Mouse (Mus musculus): Measurements from ENCODE around the gene Trak1. TPM values are rescaled to one million over a fixed set of nuclear protein-coding genes. Genes with fewer than 3 reads are reported as not detected.

Trak1 gene
- polyA plus RNA-seq, 1 experiment from 2014 or later, result 60.0 TPM

- Histone ChIP-seq H3K4me3 (ENCODE audit: low read depth, low read length) (no peak overlapping the region), H3K27ac (ENCODE audit: low read depth, low read length) (no peak overlapping the region), H3K4me2 (ENCODE audit: low read depth, low read length) (no peak overlapping the region), H3K9me3 (ENCODE audit: control insufficient read depth, low read length) (no peaks in the 10 kb centered on the region), H3K36me3 (ENCODE audit: control insufficient read depth, insufficient read depth, low read length) (no peaks in the 10 kb centered on the region), H3K27me3 (ENCODE audit: control insufficient read depth, insufficient read depth, low read length) (no peaks in the 10 kb centered on the region), H3K9ac (replicated peaks; ENCODE audit: low read depth, low read length) (no peak overlapping the region), H3K4me1 (ENCODE audit: control insufficient read depth, insufficient read depth, low read length) (no peaks in the 10 kb centered on the region)
- 72% methylated on average over 7 of the region's 7 CpGs for WGBS
- no peak; the same call in 1 of the 2 replicates for ATAC-seq (ENCODE audit: low read depth)
Observed at GRCm38 (mm10) chr9:121429592-121429991, 132.3 kb downstream of the Trak1 start.

DNA sequence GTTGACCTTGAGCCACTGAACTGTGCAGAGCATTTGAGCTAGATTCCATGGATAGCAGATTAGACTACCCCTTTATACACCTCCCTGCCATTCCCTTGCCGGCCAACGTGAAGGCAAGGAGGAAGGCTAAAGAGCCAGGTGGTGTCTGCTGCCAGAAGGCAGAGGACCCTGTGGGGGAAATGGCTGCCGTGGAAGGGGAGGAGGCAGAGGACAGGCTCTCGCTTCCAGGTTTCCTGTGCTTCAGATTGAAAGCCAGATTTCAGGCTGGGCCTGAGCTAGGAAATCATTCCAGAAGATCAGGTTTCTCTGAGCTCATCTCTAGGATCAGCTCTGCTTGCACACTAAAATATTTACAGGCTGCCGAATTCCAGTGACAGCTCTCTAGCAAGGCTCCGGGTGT lies 133.1 kb downstream of the Trak1 start:
- Histone ChIP-seq H3K27ac (ENCODE audit: low read depth, low read length) (no peak overlapping the region), H3K27me3 (ENCODE audit: control insufficient read depth, insufficient read depth, low read length) (no peaks in the 10 kb centered on the region), H3K4me2 (ENCODE audit: low read depth, low read length) (no peak overlapping the region), H3K4me3 (ENCODE audit: low read depth, low read length) (no peak overlapping the region), H3K9me3 (ENCODE audit: control insufficient read depth, low read length) (no peaks in the 10 kb centered on the region), H3K9ac (replicated peaks; ENCODE audit: low read depth, low read length) (no peak overlapping the region), H3K4me1 (ENCODE audit: control insufficient read depth, insufficient read depth, low read length) (no peaks in the 10 kb centered on the region), H3K36me3 (ENCODE audit: control insufficient read depth, insufficient read depth, low read length) (no peaks in the 10 kb centered on the region)
- 75% methylated on average over 6 of the region's 6 CpGs for WGBS
- ATAC-seq (ENCODE audit: low read depth), result no peak

DNA sequence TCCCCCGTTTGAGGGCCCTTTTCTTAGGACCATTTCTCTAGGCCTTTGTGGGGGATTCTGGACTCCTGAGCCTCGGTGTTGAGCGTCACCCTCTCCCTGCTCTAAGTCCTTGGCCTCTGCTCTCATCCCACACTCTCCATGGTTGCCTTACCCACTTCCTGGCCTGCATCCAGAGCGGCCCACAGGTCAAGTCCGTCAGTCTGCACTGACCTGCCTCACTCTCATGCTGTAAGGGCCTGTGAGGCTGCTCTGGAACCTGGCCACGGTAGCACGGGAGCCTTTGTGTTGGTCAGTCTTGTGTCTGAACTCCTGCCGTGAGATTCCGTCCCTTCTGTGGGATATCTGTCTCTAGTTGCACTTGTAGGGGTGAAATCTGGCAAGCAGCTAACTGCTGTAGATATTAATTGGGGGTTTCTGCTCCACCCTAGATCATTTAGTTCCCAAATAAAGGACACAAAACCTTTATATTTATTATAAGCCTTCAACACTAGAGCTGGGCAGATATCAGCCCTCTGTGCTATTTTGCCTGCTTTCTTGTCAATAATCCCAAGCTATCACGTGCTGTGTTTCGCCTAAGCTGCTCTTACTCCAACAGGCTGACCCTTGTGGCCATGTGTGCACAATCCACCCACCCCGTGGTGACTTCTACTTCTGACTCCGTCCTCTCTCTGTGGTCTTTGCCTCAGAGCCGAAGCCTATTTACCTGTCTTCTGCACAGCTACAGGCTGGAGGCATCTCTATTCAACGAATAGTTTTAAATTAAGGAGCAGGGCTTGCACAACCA lies 136.6 kb downstream of the Trak1 start:
- 87% methylated on average over 15 of the region's 15 CpGs for WGBS
- no peak for ATAC-seq (ENCODE audit: low read depth)
- no peak overlapping the region for H3K27ac ChIP-seq (ENCODE audit: low read depth, low read length)

DNA sequence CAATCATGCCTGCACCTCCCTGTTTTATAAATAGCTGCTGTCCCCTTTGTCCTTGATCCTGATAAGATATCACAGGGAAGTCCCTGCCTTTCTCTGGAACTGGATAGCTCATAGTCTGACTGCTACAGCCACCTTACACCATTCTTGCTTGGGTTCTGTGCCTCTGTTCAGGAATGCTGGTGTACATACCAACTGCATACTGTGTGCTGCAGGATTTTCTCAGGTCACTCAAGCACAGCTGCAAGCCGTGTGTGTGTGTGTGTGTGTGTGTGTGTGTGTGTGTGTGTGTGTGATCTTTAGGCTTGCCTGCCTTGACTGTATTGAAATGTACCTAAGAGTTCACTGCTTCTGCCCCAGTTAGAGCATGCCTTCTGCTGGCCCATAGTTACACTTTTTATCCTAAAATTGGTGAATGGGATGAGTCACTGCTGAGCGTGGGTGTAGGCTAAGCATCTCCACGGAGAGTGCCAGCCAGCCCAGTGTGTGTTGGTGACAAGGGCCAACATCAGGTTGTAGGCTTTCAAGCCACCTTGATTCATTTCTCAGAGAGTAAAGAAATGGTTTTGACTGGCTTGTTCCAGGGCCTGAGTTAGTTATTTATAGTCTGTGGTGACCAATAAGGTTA lies 138.1 kb downstream of the Trak1 start:
- WGBS, result 73% methylated on average over 3 of the region's 3 CpGs

More for the DNA sequence above, 136.6 kb downstream of the Trak1 start:
- no peaks in the 10 kb centered on the region for H3K9me3 ChIP-seq (ENCODE audit: control insufficient read depth, low read length)
- H3K4me3 ChIP-seq (ENCODE audit: low read depth, low read length), result no peak overlapping the region
- no peaks in the 10 kb centered on the region for H3K36me3 ChIP-seq (ENCODE audit: control insufficient read depth, insufficient read depth, low read length)
- no peaks in the 10 kb centered on the region for H3K4me1 ChIP-seq (ENCODE audit: control insufficient read depth, insufficient read depth, low read length)
- no peak overlapping the region for H3K9ac ChIP-seq (replicated peaks; ENCODE audit: low read depth, low read length)
- no peak overlapping the region for H3K4me2 ChIP-seq (ENCODE audit: low read depth, low read length)
- H3K27me3 ChIP-seq (ENCODE audit: control insufficient read depth, insufficient read depth, low read length), result no peaks in the 10 kb centered on the region

GRCm38 (mm10) chr9:121436501-121436900 lies 139.2 kb downstream of the Trak1 start:
- no peak overlapping the region for H3K4me2 ChIP-seq (ENCODE audit: low read depth, low read length)
- no peak overlapping the region for H3K4me3 ChIP-seq (ENCODE audit: low read depth, low read length)
- H3K27me3 ChIP-seq (ENCODE audit: control insufficient read depth, insufficient read depth, low read length), result no peaks in the 10 kb centered on the region
- no peak overlapping the region for H3K9ac ChIP-seq (replicated peaks; ENCODE audit: low read depth, low read length)
- 62% methylated on average over 1 of the region's 1 CpGs for WGBS
- no peaks in the 10 kb centered on the region for H3K4me1 ChIP-seq (ENCODE audit: control insufficient read depth, insufficient read depth, low read length)
- H3K36me3 ChIP-seq (ENCODE audit: control insufficient read depth, insufficient read depth, low read length), result no peaks in the 10 kb centered on the region
- no peaks in the 10 kb centered on the region for H3K9me3 ChIP-seq (ENCODE audit: control insufficient read depth, low read length)
- no peak overlapping the region for H3K27ac ChIP-seq (ENCODE audit: low read depth, low read length)
- no peak for ATAC-seq (ENCODE audit: low read depth)

More for the DNA sequence above, 138.1 kb downstream of the Trak1 start:
- Histone ChIP-seq H3K9ac (replicated peaks; ENCODE audit: low read depth, low read length) (no peak overlapping the region), H3K4me2 (ENCODE audit: low read depth, low read length) (no peak overlapping the region), H3K27me3 (ENCODE audit: control insufficient read depth, insufficient read depth, low read length) (no peaks in the 10 kb centered on the region), H3K4me1 (ENCODE audit: control insufficient read depth, insufficient read depth, low read length) (no peaks in the 10 kb centered on the region), H3K4me3 (ENCODE audit: low read depth, low read length) (no peak overlapping the region), H3K36me3 (ENCODE audit: control insufficient read depth, insufficient read depth, low read length) (no peaks in the 10 kb centered on the region), H3K27ac (ENCODE audit: low read depth, low read length) (no peak overlapping the region), H3K9me3 (ENCODE audit: control insufficient read depth, low read length) (no peaks in the 10 kb centered on the region)
- ATAC-seq (ENCODE audit: low read depth), result no peak

DNA sequence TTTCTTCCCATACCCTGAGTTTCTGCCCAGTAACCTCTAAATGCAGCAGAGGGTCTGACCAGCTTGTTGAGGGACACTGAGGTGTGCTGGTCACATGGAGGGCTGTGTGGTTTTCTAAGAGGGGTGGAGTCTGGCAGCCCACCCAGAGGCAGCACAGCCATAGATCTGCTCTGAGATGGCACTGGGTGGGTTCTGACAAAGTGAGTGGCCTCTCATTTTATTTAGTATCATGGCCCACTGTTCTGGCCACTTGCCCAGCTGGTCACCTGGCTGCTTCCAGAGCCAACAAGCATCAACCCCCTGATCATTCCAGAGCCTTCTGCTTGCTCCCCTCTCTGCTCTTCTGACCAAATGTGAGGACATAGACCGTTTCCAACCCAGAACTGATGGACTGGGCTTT lies 144.8 kb downstream of the Trak1 start:
- 95% methylated on average over 1 of the region's 1 CpGs for WGBS
- no peaks in the 10 kb centered on the region for H3K9me3 ChIP-seq (ENCODE audit: control insufficient read depth, low read length)

GRCm38 (mm10) chr9:121443696-121444366 lies 146.5 kb downstream of the Trak1 start:
- H3K36me3 ChIP-seq (ENCODE audit: control insufficient read depth, insufficient read depth, low read length), result peaks cover 23% of the 10 kb centered on the region
- no peaks in the 10 kb centered on the region for H3K4me1 ChIP-seq (ENCODE audit: control insufficient read depth, insufficient read depth, low read length)
- no peak overlapping the region for H3K4me3 ChIP-seq (ENCODE audit: low read depth, low read length)
- H3K27ac ChIP-seq (ENCODE audit: low read depth, low read length), result no peak overlapping the region
- no peaks in the 10 kb centered on the region for H3K27me3 ChIP-seq (ENCODE audit: control insufficient read depth, insufficient read depth, low read length)
- no peaks in the 10 kb centered on the region for H3K9me3 ChIP-seq (ENCODE audit: control insufficient read depth, low read length)
- 69% methylated on average over 31 of the region's 31 CpGs for WGBS
- ATAC-seq (ENCODE audit: low read depth), result no peak
- H3K4me2 ChIP-seq (ENCODE audit: low read depth, low read length), result no peak overlapping the region
- no peak overlapping the region for H3K9ac ChIP-seq (replicated peaks; ENCODE audit: low read depth, low read length)

More for the DNA sequence above, 144.8 kb downstream of the Trak1 start:
- ATAC-seq (ENCODE audit: low read depth), result no peak
- Histone ChIP-seq H3K4me1 (ENCODE audit: control insufficient read depth, insufficient read depth, low read length) (no peaks in the 10 kb centered on the region), H3K36me3 (ENCODE audit: control insufficient read depth, insufficient read depth, low read length) (peaks cover 16% of the 10 kb centered on the region), H3K9ac (replicated peaks; ENCODE audit: low read depth, low read length) (no peak overlapping the region), H3K4me2 (ENCODE audit: low read depth, low read length) (no peak overlapping the region), H3K27ac (ENCODE audit: low read depth, low read length) (no peak overlapping the region), H3K4me3 (ENCODE audit: low read depth, low read length) (no peak overlapping the region), H3K27me3 (ENCODE audit: control insufficient read depth, insufficient read depth, low read length) (no peaks in the 10 kb centered on the region)

DNA sequence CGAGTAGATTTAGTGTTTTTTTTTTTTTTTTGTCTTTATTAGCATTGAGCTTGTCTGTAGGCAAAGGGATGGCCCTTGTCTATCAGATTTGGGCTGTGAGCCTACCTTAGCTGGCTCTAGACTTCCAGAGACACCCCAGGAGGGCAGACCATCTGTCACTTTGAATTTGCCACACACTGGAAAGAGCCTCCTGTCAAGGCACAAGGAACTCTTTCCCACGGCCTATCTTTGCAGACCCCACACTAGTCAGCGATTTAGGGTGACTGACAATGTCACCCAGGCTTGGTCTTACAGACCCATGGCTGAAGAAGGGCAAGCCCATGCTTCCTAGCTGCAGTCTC lies 147.0 kb downstream of the Trak1 start:
- H3K9ac ChIP-seq (replicated peaks; ENCODE audit: low read depth, low read length), result no peak overlapping the region
- H3K9me3 ChIP-seq (ENCODE audit: control insufficient read depth, low read length), result no peaks in the 10 kb centered on the region
- H3K36me3 ChIP-seq (ENCODE audit: control insufficient read depth, insufficient read depth, low read length), result peaks cover 28% of the 10 kb centered on the region
- H3K27me3 ChIP-seq (ENCODE audit: control insufficient read depth, insufficient read depth, low read length), result no peaks in the 10 kb centered on the region
- no peak overlapping the region for H3K4me3 ChIP-seq (ENCODE audit: low read depth, low read length)
- ATAC-seq (ENCODE audit: low read depth), result no peak
- no peaks in the 10 kb centered on the region for H3K4me1 ChIP-seq (ENCODE audit: control insufficient read depth, insufficient read depth, low read length)
- 61% methylated on average over 3 of the region's 3 CpGs for WGBS
- no peak overlapping the region for H3K4me2 ChIP-seq (ENCODE audit: low read depth, low read length)
- H3K27ac ChIP-seq (ENCODE audit: low read depth, low read length), result no peak overlapping the region

- peaks cover 34% of the 10 kb centered on the region for H3K36me3 ChIP-seq (ENCODE audit: control insufficient read depth, insufficient read depth, low read length)
- ATAC-seq (ENCODE audit: low read depth), result no peak
- no peaks in the 10 kb centered on the region for H3K9me3 ChIP-seq (ENCODE audit: control insufficient read depth, low read length)
- no peak overlapping the region for H3K27ac ChIP-seq (ENCODE audit: low read depth, low read length)
- no peaks in the 10 kb centered on the region for H3K4me1 ChIP-seq (ENCODE audit: control insufficient read depth, insufficient read depth, low read length)
- H3K4me3 ChIP-seq (ENCODE audit: low read depth, low read length), result no peak overlapping the region
- WGBS, result 95% methylated on average over 2 of the region's 2 CpGs
- H3K9ac ChIP-seq (replicated peaks; ENCODE audit: low read depth, low read length), result no peak overlapping the region
- H3K4me2 ChIP-seq (ENCODE audit: low read depth, low read length), result no peak overlapping the region
- H3K27me3 ChIP-seq (ENCODE audit: control insufficient read depth, insufficient read depth, low read length), result no peaks in the 10 kb centered on the region
Observed at GRCm38 (mm10) chr9:121445364-121445763, 148.1 kb downstream of the Trak1 start.
